Mouse (Mus musculus): ENCODE results near the gene Aifm2. TPM values are rescaled to one million over a fixed set of nuclear protein-coding genes. Genes with fewer than 3 reads are reported as not detected.

Gene Aifm2
- total and polyA plus RNA-seq, 3 experiments: 11.2 to 17.9 (median 12.4) TPM

DNA sequence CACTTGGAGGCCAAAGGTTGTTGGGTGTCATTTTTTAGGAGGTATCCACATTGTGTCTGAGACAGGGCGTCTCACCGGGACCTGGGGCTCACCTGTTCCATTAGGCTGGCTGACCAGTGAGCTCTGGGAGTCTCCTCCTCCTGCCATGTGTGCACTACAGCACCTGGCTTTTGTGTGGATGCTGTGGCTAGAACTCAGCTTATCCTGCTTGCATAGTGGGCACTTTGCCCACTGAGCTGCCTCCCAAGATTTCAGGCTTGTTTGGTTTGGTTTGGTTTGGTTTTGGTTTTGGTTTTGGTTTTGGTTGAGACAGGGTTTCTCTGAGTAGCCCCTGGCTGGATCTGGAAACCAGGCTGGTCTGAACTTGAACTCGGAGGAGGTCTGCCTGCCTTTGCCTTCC lies 7.2 kb downstream of the Aifm2 start:
- DNase-seq (ENCODE audit: extremely low read depth): no peak
- TF ChIP-seq JUN (IDR thresholded peaks at IDR 0.05; ENCODE audit: insufficient read depth, low read depth, low read length) (no peak), NELFE (IDR thresholded peaks at IDR 0.05; ENCODE audit: low read depth, low read length) (no peak), ZC3H11A (IDR thresholded peaks at IDR 0.05; ENCODE audit: low read depth, low read length) (no peak), RAD21 (IDR thresholded peaks at IDR 0.05; ENCODE audit: low read depth, low read length) (no peak), EP300 (IDR thresholded peaks at IDR 0.05; ENCODE audit: low read length) (no peak), SIN3A (IDR thresholded peaks at IDR 0.05; ENCODE audit: low read length) (no peak), USF1 (IDR thresholded peaks at IDR 0.05; ENCODE audit: low read depth, low read length) (no peak), MYC (IDR thresholded peaks at IDR 0.05; ENCODE audit: low read depth, low read length) (no peak), E2F4 (IDR thresholded peaks at IDR 0.05; ENCODE audit: insufficient replicate concordance, low read depth, low read length) (no peak), ETS1 (conservative IDR thresholded peaks at IDR 0.05; ENCODE audit: low read depth, low read length) (no peak), NRF1 (IDR thresholded peaks at IDR 0.05; ENCODE audit: low read depth, low read length) (no peak), CHD1 (IDR thresholded peaks at IDR 0.05; ENCODE audit: low read depth, low read length) (no peak), JUND (conservative IDR thresholded peaks at IDR 0.05; ENCODE audit: low read depth, low read length) (no peak), MAZ (IDR thresholded peaks at IDR 0.05; ENCODE audit: low read depth, low read length) (no peak), MEF2A (IDR thresholded peaks at IDR 0.05; ENCODE audit: borderline replicate concordance, low read depth, low read length) (no peak), ZKSCAN1 (IDR thresholded peaks at IDR 0.05; ENCODE audit: borderline replicate concordance, low read depth, low read length) (no peak), POLR2AphosphoS2 (IDR thresholded peaks at IDR 0.05; ENCODE audit: low read depth, low read length) (no peak), RCOR1 (conservative IDR thresholded peaks at IDR 0.05; ENCODE audit: low read depth, low read length) (no peak), ZMIZ1 (IDR thresholded peaks at IDR 0.05; ENCODE audit: low read depth, low read length) (no peak), HCFC1 (IDR thresholded peaks at IDR 0.05; ENCODE audit: low read depth, low read length) (no peak)
- H3K9ac ChIP-seq (ENCODE audit: insufficient read depth, low read depth): peak overlapping the region; percentile 32
- in situ Hi-C loops (cut with MboI; ENCODE audit: low pct_ligation_motif_present, low pct_unique_long_range_greater_than_20kb, low sequenced_read_pairs): no loop called here
- H3K79me2 ChIP-seq (replicated peaks; ENCODE audit: control insufficient read depth, extremely low read depth, insufficient read depth, poor library complexity, severe bottlenecking): no peaks in the 10 kb centered on the region
- H3K4me2 ChIP-seq (ENCODE audit: insufficient read depth, low read depth, poor library complexity, severe bottlenecking): peak overlapping the region; percentile 39
- H3K9me3 ChIP-seq (replicated peaks; ENCODE audit: low read length): no peaks in the 10 kb centered on the region
- peaks cover 0 to 5% of the 10 kb centered on the region in 2 experiments; a peak in 2 of 4 replicates for H3K4me1 ChIP-seq (ENCODE audit: control insufficient read depth in 1 of 2, insufficient read depth in 2 of 2)
- peaks cover 5 to 24% of the 10 kb centered on the region in 2 experiments for H3K36me3 ChIP-seq (replicated peaks in 1 of 2; ENCODE audit: control insufficient read depth in 1 of 2, insufficient read depth in 1 of 2, low read length in 1 of 2)
- H3K27me3 ChIP-seq (replicated peaks): no peaks in the 10 kb centered on the region
- no peak overlapping the region for H3K27ac ChIP-seq (ENCODE audit: insufficient read depth, low read depth)
- peak overlapping the region in 1 of 3 experiments; percentile 15 for H3K4me3 ChIP-seq (replicated peaks in 1 of 3; ENCODE audit: low read depth in 2 of 3, low read length in 2 of 3, poor library complexity in 1 of 3)
- dilution Hi-C loops (cut with MboI; ENCODE audit: extremely low pct_ligation_motif_present, extremely low pct_unique_long_range_greater_than_20kb, low sequenced_read_pairs): no loop called here

DNA sequence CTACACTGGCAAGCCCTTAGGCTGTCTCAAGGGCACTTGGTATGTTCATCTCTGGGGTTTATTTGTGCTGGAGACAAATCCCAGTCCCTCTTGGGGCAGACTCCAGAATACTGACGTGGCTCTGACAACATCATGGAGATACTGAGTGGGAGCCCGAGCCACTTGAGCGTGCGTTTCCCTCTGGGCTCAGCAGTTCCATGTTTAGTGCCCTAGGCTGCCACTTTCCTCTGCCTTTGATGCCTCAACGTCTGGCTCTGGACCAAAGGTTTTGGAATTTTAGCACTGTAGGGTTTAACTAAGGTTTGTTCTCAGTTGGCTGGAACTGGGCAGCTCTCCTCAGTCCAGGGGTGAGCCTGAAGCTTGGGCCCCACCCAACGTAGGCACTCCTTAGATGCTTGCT lies 8.2 kb downstream of the Aifm2 start:
- TF ChIP-seq USF2 (conservative IDR thresholded peaks at IDR 0.05; ENCODE audit: low read depth, low read length): no peak
- TF ChIP-seq MAZ (IDR thresholded peaks at IDR 0.05; ENCODE audit: low read depth, low read length): no peak
- TF ChIP-seq BHLHE40 (IDR thresholded peaks at IDR 0.05; ENCODE audit: low read depth, low read length): no peak
- no peak for TF ChIP-seq JUND (conservative IDR thresholded peaks at IDR 0.05; ENCODE audit: low read depth, low read length)
- no peak for TF ChIP-seq UBTF (IDR thresholded peaks at IDR 0.05; ENCODE audit: low read depth, low read length)
- TF ChIP-seq USF1 (IDR thresholded peaks at IDR 0.05; ENCODE audit: low read depth, low read length): no peak
- no peak for TF ChIP-seq RAD21 (IDR thresholded peaks at IDR 0.05; ENCODE audit: low read depth, low read length)
- no peak for TF ChIP-seq ELF1 (IDR thresholded peaks at IDR 0.05; ENCODE audit: low read depth, low read length)
- TF ChIP-seq KAT2A (IDR thresholded peaks at IDR 0.05; ENCODE audit: insufficient replicate concordance, low read length): no peak
- no peak for TF ChIP-seq ETS1 (conservative IDR thresholded peaks at IDR 0.05; ENCODE audit: low read depth, low read length)
- no peak for TF ChIP-seq SIN3A (IDR thresholded peaks at IDR 0.05; ENCODE audit: low read length)
- no peak for TF ChIP-seq MEF2A (IDR thresholded peaks at IDR 0.05; ENCODE audit: borderline replicate concordance, low read depth, low read length)
- no peak for TF ChIP-seq ZC3H11A (IDR thresholded peaks at IDR 0.05; ENCODE audit: low read depth, low read length)
- no peak for TF ChIP-seq MXI1 (IDR thresholded peaks at IDR 0.05; ENCODE audit: low read depth, low read length)
- TF ChIP-seq CTCF (conservative IDR thresholded peaks at IDR 0.05 in 1 of 2, IDR thresholded peaks at IDR 0.05 in 1 of 2; ENCODE audit: low read depth in 2 of 2, low read length in 2 of 2): no peak
- H3K4me3 ChIP-seq (replicated peaks in 1 of 3; ENCODE audit: low read depth in 2 of 3, low read length in 2 of 3, poor library complexity in 1 of 3): no peak overlapping the region
- no peak overlapping the region for H3K9ac ChIP-seq (ENCODE audit: insufficient read depth, low read depth)
- H3K79me2 ChIP-seq (replicated peaks; ENCODE audit: control insufficient read depth, extremely low read depth, insufficient read depth, poor library complexity, severe bottlenecking): no peaks in the 10 kb centered on the region
- H3K27ac ChIP-seq (ENCODE audit: insufficient read depth, low read depth): no peak overlapping the region
- dilution Hi-C loops (cut with MboI; ENCODE audit: extremely low pct_ligation_motif_present, extremely low pct_unique_long_range_greater_than_20kb, low sequenced_read_pairs) (no loop called here), in situ Hi-C loops (cut with MboI; ENCODE audit: low pct_ligation_motif_present, low pct_unique_long_range_greater_than_20kb, low sequenced_read_pairs) (no loop called here)
- no peaks in the 10 kb centered on the region for H3K27me3 ChIP-seq (replicated peaks)
- H3K4me1 ChIP-seq (ENCODE audit: control insufficient read depth in 1 of 2, insufficient read depth in 2 of 2): peaks cover 0 to 6% of the 10 kb centered on the region in 2 experiments; a peak in 2 of 4 replicates
- DNase-seq (ENCODE audit: extremely low read depth): no peak
- no peaks in the 10 kb centered on the region for H3K9me3 ChIP-seq (replicated peaks; ENCODE audit: low read length)
- peaks cover 10 to 33% of the 10 kb centered on the region in 2 experiments for H3K36me3 ChIP-seq (replicated peaks in 1 of 2; ENCODE audit: control insufficient read depth in 1 of 2, insufficient read depth in 1 of 2, low read length in 1 of 2)
- H3K4me2 ChIP-seq (ENCODE audit: insufficient read depth, low read depth, poor library complexity, severe bottlenecking): no peak overlapping the region

All from CH12.LX (cell line).